Mouse (Mus musculus): Measurements from ENCODE around the gene Gm20388. TPM values are rescaled to one million over a fixed set of nuclear protein-coding genes. Genes with fewer than 3 reads are reported as not detected.

The Gm20388 gene
- polyA plus RNA-seq, 1 experiment from 2014 or later = not detected

GRCm38 (mm10) chr8:122139784-122140183 lies 2229.1 kb downstream of the Gm20388 start:
- Histone ChIP-seq H3K4me1 (ENCODE audit: control insufficient read depth in 2 of 2, insufficient read depth in 2 of 2, low read length in 2 of 2) (peaks cover 20% of the 10 kb centered on the region in 2 experiments), H3K4me3 (ENCODE audit: control insufficient read depth in 1 of 2, insufficient read depth in 1 of 2, low read depth in 1 of 2, low read length in 2 of 2) (no peak overlapping the region), H3K36me3 (ENCODE audit: control insufficient read depth, insufficient read depth, low read length) (no peaks in the 10 kb centered on the region), H3K27ac (replicated peaks in 1 of 2; ENCODE audit: control insufficient read depth in 1 of 2, insufficient read depth in 1 of 2, low read depth in 2 of 2, low read length in 2 of 2) (no peak overlapping the region), H3K4me2 (ENCODE audit: low read length) (no peak overlapping the region), H3K9ac (ENCODE audit: low read length) (no peak overlapping the region), H3K9me3 (ENCODE audit: control insufficient read depth, low read length) (no peaks in the 10 kb centered on the region), H3K27me3 (ENCODE audit: control insufficient read depth, insufficient read depth, low read length) (no peaks in the 10 kb centered on the region)
- ATAC-seq (ENCODE audit: insufficient number of reproducible peaks, insufficient read depth, low FRiP score, low read depth) = peak; percentile 52; the same call in 1 of the 2 replicates
- 39% methylated on average over 5 of the region's 5 CpGs for WGBS

DNA sequence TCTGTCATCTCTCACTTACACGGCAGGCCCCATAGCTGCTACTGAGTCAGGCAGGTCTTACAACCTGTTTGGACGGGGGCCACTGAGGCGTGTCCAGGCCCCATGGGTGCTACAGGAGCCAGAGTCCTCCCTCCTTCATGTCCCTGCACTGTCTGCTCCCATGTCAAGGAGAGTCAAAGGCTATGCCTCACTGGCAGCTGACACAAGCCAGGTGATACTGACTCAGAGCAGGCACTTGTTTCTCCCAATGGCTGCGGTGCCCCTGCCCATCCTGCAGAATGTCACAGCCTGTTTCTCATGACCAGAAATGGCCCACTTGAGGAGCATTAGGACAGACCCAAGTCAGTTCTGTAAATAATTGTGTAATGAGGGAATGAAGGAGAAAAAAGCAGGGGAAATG lies 2229.8 kb downstream of the Gm20388 start:
- H3K4me1 ChIP-seq (ENCODE audit: control insufficient read depth in 2 of 2, insufficient read depth in 2 of 2, low read length in 2 of 2) = peaks cover 25% of the 10 kb centered on the region in 2 experiments
- WGBS = 72% methylated on average over 4 of the region's 4 CpGs

DNA sequence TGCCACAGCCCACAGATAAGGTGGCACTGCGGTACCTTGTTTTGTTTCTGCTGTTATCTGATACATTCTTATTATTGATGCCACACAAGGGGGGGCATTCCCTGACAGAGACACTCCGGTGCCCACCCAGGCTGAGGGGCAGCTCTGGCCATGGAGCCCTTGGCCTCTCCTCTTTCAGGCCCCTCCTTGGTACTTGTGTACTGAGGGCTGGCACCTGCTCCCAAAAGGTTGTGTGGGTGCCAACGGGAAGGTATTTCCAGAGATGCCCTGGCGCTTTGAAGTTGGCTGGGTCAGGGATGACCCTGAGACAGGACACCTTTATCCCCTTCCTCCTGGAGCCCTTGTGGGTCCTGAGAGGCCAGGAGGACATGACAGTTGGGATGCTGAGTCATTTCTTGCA lies 2231.8 kb downstream of the Gm20388 start:
- H3K9ac ChIP-seq (ENCODE audit: low read length) = no peak overlapping the region
- H3K4me3 ChIP-seq (ENCODE audit: control insufficient read depth in 1 of 2, insufficient read depth in 1 of 2, low read depth in 1 of 2, low read length in 2 of 2) = no peak overlapping the region
- H3K4me1 ChIP-seq (ENCODE audit: control insufficient read depth in 2 of 2, insufficient read depth in 2 of 2, low read length in 2 of 2) = peaks cover 31% of the 10 kb centered on the region in 2 experiments
- H3K9me3 ChIP-seq (ENCODE audit: control insufficient read depth, low read length) = no peaks in the 10 kb centered on the region
- no peak overlapping the region for H3K27ac ChIP-seq (replicated peaks in 1 of 2; ENCODE audit: control insufficient read depth in 1 of 2, insufficient read depth in 1 of 2, low read depth in 2 of 2, low read length in 2 of 2)
- 70% methylated on average over 4 of the region's 4 CpGs for WGBS
- ATAC-seq (ENCODE audit: insufficient number of reproducible peaks, insufficient read depth, low FRiP score, low read depth) = no peak
- no peaks in the 10 kb centered on the region for H3K36me3 ChIP-seq (ENCODE audit: control insufficient read depth, insufficient read depth, low read length)
- H3K4me2 ChIP-seq (ENCODE audit: low read length) = no peak overlapping the region
- no peaks in the 10 kb centered on the region for H3K27me3 ChIP-seq (ENCODE audit: control insufficient read depth, insufficient read depth, low read length)

More for the DNA sequence above, 2229.8 kb downstream of the Gm20388 start:
- H3K36me3 ChIP-seq (ENCODE audit: control insufficient read depth, insufficient read depth, low read length) = no peaks in the 10 kb centered on the region
- H3K27ac ChIP-seq (replicated peaks in 1 of 2; ENCODE audit: control insufficient read depth in 1 of 2, insufficient read depth in 1 of 2, low read depth in 2 of 2, low read length in 2 of 2) = no peak overlapping the region
- no peaks in the 10 kb centered on the region for H3K9me3 ChIP-seq (ENCODE audit: control insufficient read depth, low read length)
- ATAC-seq (ENCODE audit: insufficient number of reproducible peaks, insufficient read depth, low FRiP score, low read depth) = no peak
- H3K4me2 ChIP-seq (ENCODE audit: low read length) = no peak overlapping the region
- H3K27me3 ChIP-seq (ENCODE audit: control insufficient read depth, insufficient read depth, low read length) = no peaks in the 10 kb centered on the region
- no peak overlapping the region for H3K9ac ChIP-seq (ENCODE audit: low read length)
- no peak overlapping the region for H3K4me3 ChIP-seq (ENCODE audit: control insufficient read depth in 1 of 2, insufficient read depth in 1 of 2, low read depth in 1 of 2, low read length in 2 of 2)

- Histone ChIP-seq H3K27me3 (ENCODE audit: control insufficient read depth, insufficient read depth, low read length) (no peaks in the 10 kb centered on the region), H3K4me1 (ENCODE audit: control insufficient read depth in 2 of 2, insufficient read depth in 2 of 2, low read length in 2 of 2) (peaks cover 32 to 36% of the 10 kb centered on the region in 2 experiments), H3K27ac (replicated peaks in 1 of 2; ENCODE audit: control insufficient read depth in 1 of 2, insufficient read depth in 1 of 2, low read depth in 2 of 2, low read length in 2 of 2) (no peak overlapping the region), H3K9ac (ENCODE audit: low read length) (no peak overlapping the region), H3K9me3 (ENCODE audit: control insufficient read depth, low read length) (no peaks in the 10 kb centered on the region), H3K36me3 (ENCODE audit: control insufficient read depth, insufficient read depth, low read length) (no peaks in the 10 kb centered on the region), H3K4me3 (ENCODE audit: control insufficient read depth in 1 of 2, insufficient read depth in 1 of 2, low read depth in 1 of 2, low read length in 2 of 2) (no peak overlapping the region), H3K4me2 (ENCODE audit: low read length) (no peak overlapping the region)
- 100% methylated on average over 1 of the region's 1 CpGs for WGBS
- ATAC-seq (ENCODE audit: insufficient number of reproducible peaks, insufficient read depth, low FRiP score, low read depth) = no peak
Observed at GRCm38 (mm10) chr8:122143231-122143630, 2232.6 kb downstream of the Gm20388 start.

- Histone ChIP-seq H3K9me3 (ENCODE audit: control insufficient read depth, low read length) (no peaks in the 10 kb centered on the region), H3K9ac (ENCODE audit: low read length) (no peak overlapping the region), H3K4me1 (ENCODE audit: control insufficient read depth in 2 of 2, insufficient read depth in 2 of 2, low read length in 2 of 2) (peaks cover 31 to 38% of the 10 kb centered on the region in 2 experiments), H3K27me3 (ENCODE audit: control insufficient read depth, insufficient read depth, low read length) (no peaks in the 10 kb centered on the region), H3K36me3 (ENCODE audit: control insufficient read depth, insufficient read depth, low read length) (no peaks in the 10 kb centered on the region), H3K27ac (replicated peaks in 1 of 2; ENCODE audit: control insufficient read depth in 1 of 2, insufficient read depth in 1 of 2, low read depth in 2 of 2, low read length in 2 of 2) (peak overlapping the region; percentile 69 to 80), H3K4me2 (ENCODE audit: low read length) (0 out of 2 replicates have a peak overlapping the region, but pooled peaks have one; percentile 1), H3K4me3 (ENCODE audit: control insufficient read depth in 1 of 2, insufficient read depth in 1 of 2, low read depth in 1 of 2, low read length in 2 of 2) (no peak overlapping the region)
- WGBS = 14% methylated on average over 11 of the region's 11 CpGs
- peak; percentile 58 for ATAC-seq (ENCODE audit: insufficient number of reproducible peaks, insufficient read depth, low FRiP score, low read depth)
Observed at GRCm38 (mm10) chr8:122144729-122145311, 2234.2 kb downstream of the Gm20388 start.

DNA sequence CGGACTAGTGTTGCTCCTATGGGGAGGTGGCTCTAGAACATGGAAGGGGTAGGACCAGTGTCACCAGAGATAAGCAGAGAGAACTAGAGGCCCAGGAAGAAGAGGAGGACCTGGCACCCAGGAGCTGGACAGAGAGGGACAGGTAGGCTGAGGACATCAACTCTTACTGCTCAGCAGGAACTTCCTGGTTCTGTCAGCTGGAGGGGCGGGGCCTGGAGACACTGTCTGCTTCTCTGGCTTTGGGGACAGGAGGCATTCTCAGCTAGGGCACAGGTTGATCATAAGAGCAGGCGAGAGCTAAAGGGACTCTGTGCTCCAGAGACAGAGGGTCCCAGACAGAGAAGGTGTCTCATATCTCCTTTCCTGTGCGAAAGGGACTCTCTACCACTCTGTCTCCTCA lies 2238.4 kb downstream of the Gm20388 start:
- no peaks in the 10 kb centered on the region for H3K9me3 ChIP-seq (ENCODE audit: control insufficient read depth, low read length)
- no peak for ATAC-seq (ENCODE audit: insufficient number of reproducible peaks, insufficient read depth, low FRiP score, low read depth)

GRCm38 (mm10) chr8:122149606-122150005 lies 2239.0 kb downstream of the Gm20388 start:
- Histone ChIP-seq H3K4me1 (ENCODE audit: control insufficient read depth in 2 of 2, insufficient read depth in 2 of 2, low read length in 2 of 2) (peaks cover 14 to 22% of the 10 kb centered on the region in 2 experiments), H3K27me3 (ENCODE audit: control insufficient read depth, insufficient read depth, low read length) (no peaks in the 10 kb centered on the region), H3K9ac (ENCODE audit: low read length) (no peak overlapping the region), H3K4me3 (ENCODE audit: control insufficient read depth in 1 of 2, insufficient read depth in 1 of 2, low read depth in 1 of 2, low read length in 2 of 2) (no peak overlapping the region), H3K4me2 (ENCODE audit: low read length) (no peak overlapping the region), H3K9me3 (ENCODE audit: control insufficient read depth, low read length) (no peaks in the 10 kb centered on the region), H3K36me3 (ENCODE audit: control insufficient read depth, insufficient read depth, low read length) (no peaks in the 10 kb centered on the region), H3K27ac (replicated peaks in 1 of 2; ENCODE audit: control insufficient read depth in 1 of 2, insufficient read depth in 1 of 2, low read depth in 2 of 2, low read length in 2 of 2) (no peak overlapping the region)
- 80% methylated on average over 8 of the region's 8 CpGs for WGBS
- no peak for ATAC-seq (ENCODE audit: insufficient number of reproducible peaks, insufficient read depth, low FRiP score, low read depth)

More for the DNA sequence above, 2238.4 kb downstream of the Gm20388 start:
- Histone ChIP-seq H3K4me1 (ENCODE audit: control insufficient read depth in 2 of 2, insufficient read depth in 2 of 2, low read length in 2 of 2) (peaks cover 18 to 27% of the 10 kb centered on the region in 2 experiments), H3K4me2 (ENCODE audit: low read length) (no peak overlapping the region), H3K27me3 (ENCODE audit: control insufficient read depth, insufficient read depth, low read length) (no peaks in the 10 kb centered on the region), H3K9ac (ENCODE audit: low read length) (no peak overlapping the region), H3K27ac (replicated peaks in 1 of 2; ENCODE audit: control insufficient read depth in 1 of 2, insufficient read depth in 1 of 2, low read depth in 2 of 2, low read length in 2 of 2) (no peak overlapping the region), H3K4me3 (ENCODE audit: control insufficient read depth in 1 of 2, insufficient read depth in 1 of 2, low read depth in 1 of 2, low read length in 2 of 2) (no peak overlapping the region), H3K36me3 (ENCODE audit: control insufficient read depth, insufficient read depth, low read length) (no peaks in the 10 kb centered on the region)
- whole genome bisulfite sequencing = 73% methylated on average over 4 of the region's 4 CpGs

DNA sequence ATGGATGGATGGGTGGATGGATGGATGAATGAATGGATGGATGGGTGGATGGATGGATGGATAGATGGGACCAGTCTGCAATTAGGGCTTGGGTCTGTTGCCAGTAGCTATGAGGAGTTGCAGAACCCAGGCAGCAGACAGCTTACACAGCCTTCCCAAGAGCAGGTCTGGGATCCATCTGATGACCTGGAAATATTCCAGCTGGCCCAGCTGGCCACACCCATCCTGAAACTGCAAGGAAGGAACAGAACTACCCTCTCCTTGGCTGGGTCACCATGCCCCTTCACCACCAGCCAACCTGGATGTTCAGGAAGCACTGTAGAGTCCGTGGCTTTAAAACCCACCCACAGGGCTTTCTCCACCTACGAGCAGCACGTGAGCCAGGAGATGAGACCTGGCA lies 2240.9 kb downstream of the Gm20388 start:
- 86% methylated on average over 3 of the region's 3 CpGs for WGBS
- Histone ChIP-seq H3K36me3 (ENCODE audit: control insufficient read depth, insufficient read depth, low read length) (no peaks in the 10 kb centered on the region), H3K9me3 (ENCODE audit: control insufficient read depth, low read length) (no peaks in the 10 kb centered on the region), H3K27me3 (ENCODE audit: control insufficient read depth, insufficient read depth, low read length) (no peaks in the 10 kb centered on the region), H3K4me1 (ENCODE audit: control insufficient read depth in 2 of 2, insufficient read depth in 2 of 2, low read length in 2 of 2) (peaks cover 7 to 10% of the 10 kb centered on the region in 2 experiments), H3K27ac (replicated peaks in 1 of 2; ENCODE audit: control insufficient read depth in 1 of 2, insufficient read depth in 1 of 2, low read depth in 2 of 2, low read length in 2 of 2) (no peak overlapping the region), H3K9ac (ENCODE audit: low read length) (no peak overlapping the region), H3K4me2 (ENCODE audit: low read length) (no peak overlapping the region), H3K4me3 (ENCODE audit: control insufficient read depth in 1 of 2, insufficient read depth in 1 of 2, low read depth in 1 of 2, low read length in 2 of 2) (no peak overlapping the region)
- ATAC-seq (ENCODE audit: insufficient number of reproducible peaks, insufficient read depth, low FRiP score, low read depth) = no peak

Data from heart, embryonic 14.5 days (tissue).